Mouse (Mus musculus): ENCODE results near the gene Wtip. TPM values are rescaled to one million over a fixed set of nuclear protein-coding genes. Genes with fewer than 3 reads are reported as not detected.
"Not testable (repeated sequence)": the region's sequence is repeated elsewhere in the genome, so short reads cannot be mapped to it uniquely, and the experiment has no call there.

Gene Wtip
- polyA plus RNA-seq, 1 experiment, result not detected

DNA sequence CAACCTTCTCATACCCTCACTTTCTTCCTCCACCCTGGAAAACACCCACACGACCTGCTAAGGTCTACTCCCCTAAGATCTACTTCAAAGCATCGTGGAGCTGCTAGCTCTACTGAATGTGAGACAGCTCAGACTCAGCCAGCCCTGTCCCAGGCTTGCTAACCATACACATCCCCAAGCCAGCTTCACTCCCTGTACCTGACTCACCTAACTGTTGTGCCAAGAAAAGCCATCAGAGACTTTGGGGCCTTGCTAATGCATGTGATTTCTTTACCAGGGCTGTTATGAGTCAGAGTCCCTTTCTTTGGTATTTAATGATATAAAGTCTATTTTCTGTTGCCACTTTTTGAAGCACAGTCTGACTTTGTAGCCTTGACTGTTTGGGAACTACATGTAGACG is 1.9 kb downstream of the Wtip start:
- peaks cover 5% of the 10 kb centered on the region; the same call in 1 of the 2 replicates for H3K4me1 ChIP-seq (ENCODE audit: control insufficient read depth, insufficient read depth, low read length)
- H3K4me3 ChIP-seq (ENCODE audit: insufficient read depth, low read depth, low read length), result no peak overlapping the region
- no peak overlapping the region for H3K27ac ChIP-seq (ENCODE audit: insufficient read depth, low read depth, low read length)
- WGBS, result 45% methylated on average over 3 of the region's 3 CpGs
- TF ChIP-seq POLR2A (IDR thresholded peaks at IDR 0.05; ENCODE audit: insufficient read depth, low read depth, low read length) (no peak), CTCF (IDR thresholded peaks at IDR 0.05; ENCODE audit: insufficient read depth, low read depth, low read length) (no peak)

DNA sequence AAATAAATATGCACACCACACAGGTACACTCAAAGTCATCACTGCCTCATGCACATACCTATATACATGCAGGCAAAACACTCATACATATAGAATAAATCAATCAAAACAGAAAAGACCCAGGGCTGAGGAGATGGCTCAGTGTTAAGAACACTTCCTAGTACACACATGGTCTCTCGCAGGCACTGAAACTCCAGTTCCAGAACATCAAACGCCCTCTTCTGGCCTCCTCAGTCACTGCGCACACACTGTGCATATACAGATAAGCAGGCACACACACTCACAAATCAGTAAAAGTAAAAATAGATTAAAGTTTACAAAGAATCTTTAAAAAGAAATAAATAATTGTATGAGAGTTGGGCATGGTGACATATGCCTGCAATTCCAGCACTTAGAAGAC is 6.8 kb downstream of the Wtip start:
- peaks cover 7% of the 10 kb centered on the region; the same call in 1 of the 2 replicates for H3K4me1 ChIP-seq (ENCODE audit: control insufficient read depth, insufficient read depth, low read length)
- H3K27ac ChIP-seq (ENCODE audit: insufficient read depth, low read depth, low read length), result no peak overlapping the region
- no peak overlapping the region for H3K4me3 ChIP-seq (ENCODE audit: insufficient read depth, low read depth, low read length)
- TF ChIP-seq POLR2A (IDR thresholded peaks at IDR 0.05; ENCODE audit: insufficient read depth, low read depth, low read length) (no peak), CTCF (IDR thresholded peaks at IDR 0.05; ENCODE audit: insufficient read depth, low read depth, low read length) (no peak)
- WGBS, result 84% methylated on average over 3 of the region's 3 CpGs

DNA sequence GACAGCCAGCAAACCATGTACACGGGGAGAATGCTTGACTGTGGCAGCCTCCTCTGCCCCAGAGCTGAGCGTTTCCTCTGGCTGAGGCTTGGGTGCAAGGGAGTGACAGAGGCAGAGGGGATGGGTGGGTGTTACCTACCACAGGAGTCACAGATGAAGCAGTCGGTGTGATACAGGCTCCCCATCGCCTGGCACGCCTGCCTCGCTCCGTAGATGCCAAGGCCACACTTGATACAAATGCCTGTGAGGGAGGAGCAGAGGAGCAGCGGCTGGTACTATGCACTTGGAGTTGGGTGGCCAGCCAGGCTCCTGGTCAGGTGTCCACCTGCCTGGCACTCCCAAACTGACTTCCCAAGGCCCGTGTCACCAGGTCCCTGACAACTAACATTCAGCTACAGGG is 7.7 kb downstream of the Wtip start:
- H3K27ac ChIP-seq (ENCODE audit: insufficient read depth, low read depth, low read length), result no peak overlapping the region
- H3K4me3 ChIP-seq (ENCODE audit: insufficient read depth, low read depth, low read length), result no peak overlapping the region
- TF ChIP-seq CTCF (IDR thresholded peaks at IDR 0.05; ENCODE audit: insufficient read depth, low read depth, low read length) (no peak), POLR2A (IDR thresholded peaks at IDR 0.05; ENCODE audit: insufficient read depth, low read depth, low read length) (no peak)
- WGBS, result 77% methylated on average over 9 of the region's 9 CpGs
- H3K4me1 ChIP-seq (ENCODE audit: control insufficient read depth, insufficient read depth, low read length), result peaks cover 4% of the 10 kb centered on the region; the same call in 1 of the 2 replicates

DNA sequence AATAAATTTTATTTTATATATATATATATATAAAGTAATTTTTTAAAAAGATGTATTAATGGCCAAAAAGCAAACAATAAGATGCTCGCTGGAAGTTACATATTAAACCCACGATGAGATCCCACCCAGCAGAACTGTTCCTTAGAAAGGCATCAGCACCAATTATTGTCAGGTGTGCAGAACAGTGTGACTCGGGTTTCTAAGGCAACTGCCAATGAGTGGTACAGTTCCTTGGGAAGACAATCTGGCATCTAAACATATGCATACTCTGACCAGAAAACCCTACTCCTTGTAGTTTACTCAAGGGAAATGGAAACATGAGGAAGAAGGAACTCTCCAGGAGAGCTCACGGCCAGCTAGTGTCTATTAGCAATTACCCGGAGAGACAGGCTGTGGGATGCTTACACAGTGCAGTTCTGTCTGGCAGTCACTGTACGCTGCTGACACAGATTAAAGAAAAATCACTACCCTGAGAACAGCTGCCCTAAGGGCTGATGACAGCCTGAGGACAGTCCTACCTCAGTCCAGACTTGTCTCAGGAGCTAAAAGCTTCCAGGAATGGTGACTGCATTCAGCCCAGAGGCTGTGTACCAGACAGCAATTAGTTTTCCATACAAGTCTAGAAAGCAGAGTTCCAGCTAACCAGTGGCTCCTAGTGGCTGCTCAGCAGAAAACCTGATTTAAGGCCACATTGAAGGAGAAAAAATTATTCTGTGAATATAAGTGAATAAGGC is 9.9 kb downstream of the Wtip start:
- Histone ChIP-seq H3K27ac (ENCODE audit: insufficient read depth, low read depth, low read length) (no peak overlapping the region), H3K4me1 (ENCODE audit: control insufficient read depth, insufficient read depth, low read length) (peaks cover 6% of the 10 kb centered on the region; the same call in 1 of the 2 replicates), H3K4me3 (ENCODE audit: insufficient read depth, low read depth, low read length) (no peak overlapping the region)
- no peak for TF ChIP-seq CTCF (IDR thresholded peaks at IDR 0.05; ENCODE audit: insufficient read depth, low read depth, low read length)
- no peak for TF ChIP-seq POLR2A (IDR thresholded peaks at IDR 0.05; ENCODE audit: insufficient read depth, low read depth, low read length)
- 64% methylated on average over 6 of the region's 6 CpGs for WGBS

DNA sequence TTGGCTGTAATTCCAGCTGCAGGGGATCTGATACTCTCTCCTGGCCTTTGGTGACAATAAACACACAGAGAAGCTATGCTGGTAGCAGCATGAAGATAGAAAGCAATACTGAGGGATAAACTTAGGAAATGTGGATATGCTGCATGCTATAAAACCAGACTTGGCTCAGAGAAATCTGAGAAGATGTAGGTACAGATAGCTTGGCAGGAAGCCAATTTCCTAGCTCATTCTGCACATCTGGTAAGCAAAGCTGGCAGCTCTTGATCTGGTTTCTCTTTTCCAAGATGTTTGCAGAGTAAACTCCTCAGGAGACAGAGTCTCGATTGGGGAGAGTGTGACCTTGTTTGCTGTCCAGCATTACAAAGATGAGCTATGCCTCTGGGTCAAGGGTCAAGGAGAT is 12.4 kb downstream of the Wtip start:
- WGBS, result 26% methylated on average over 1 of the region's 1 CpGs
- H3K4me3 ChIP-seq (ENCODE audit: insufficient read depth, low read depth, low read length); H3K4me1 ChIP-seq (ENCODE audit: control insufficient read depth, insufficient read depth, low read length); H3K27ac ChIP-seq (ENCODE audit: insufficient read depth, low read depth, low read length): not testable (repeated sequence)

DNA sequence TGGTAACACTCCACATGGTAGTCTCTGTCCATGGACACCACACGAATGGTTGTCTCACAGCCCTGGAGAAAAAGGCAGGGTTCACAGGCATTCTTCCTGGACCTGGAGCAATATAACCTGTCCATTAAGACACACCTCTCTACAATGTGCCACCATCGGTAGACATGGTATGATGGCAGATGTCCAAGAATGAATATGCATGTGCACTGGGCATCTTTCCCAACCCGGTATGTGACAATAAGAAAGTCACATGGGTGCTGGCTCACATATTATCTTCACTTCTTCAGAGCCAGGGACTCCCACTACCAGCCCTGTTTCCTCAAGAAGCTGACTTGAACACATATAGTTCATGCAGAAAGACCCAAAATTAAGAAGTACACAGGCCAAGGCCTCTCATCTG is 16.5 kb downstream of the Wtip start:
- WGBS, result 45% methylated on average over 3 of the region's 3 CpGs
- H3K4me1 ChIP-seq (ENCODE audit: control insufficient read depth, insufficient read depth, low read length), result 0 out of 2 replicates have a peak, but pooled peaks cover 2% of the 10 kb centered on the region
- TF ChIP-seq POLR2A (IDR thresholded peaks at IDR 0.05; ENCODE audit: insufficient read depth, low read depth, low read length) (no peak), CTCF (IDR thresholded peaks at IDR 0.05; ENCODE audit: insufficient read depth, low read depth, low read length) (no peak)

DNA sequence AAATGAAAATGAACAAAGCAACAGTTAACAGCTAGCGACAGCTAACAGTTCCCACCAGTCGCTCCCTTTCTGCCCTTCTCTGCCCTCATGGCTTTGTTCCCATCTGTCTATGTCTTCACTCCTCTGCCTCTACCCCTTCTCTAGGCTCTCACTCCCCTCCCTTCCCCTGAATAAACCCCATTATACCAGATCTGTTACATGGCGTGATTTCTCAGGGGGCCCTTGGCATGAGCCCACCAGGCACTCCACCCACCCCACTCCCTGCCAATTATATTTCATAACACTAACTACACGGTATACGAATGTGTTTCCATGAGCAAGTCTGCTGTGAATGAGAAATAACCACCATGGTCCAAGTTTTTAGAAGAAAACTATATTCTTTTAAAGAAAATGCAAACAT is 23.9 kb downstream of the Wtip start:
- Histone ChIP-seq H3K4me3 (ENCODE audit: insufficient read depth, low read depth, low read length) (no peak overlapping the region), H3K4me1 (ENCODE audit: control insufficient read depth, insufficient read depth, low read length) (no peaks in the 10 kb centered on the region), H3K27ac (ENCODE audit: insufficient read depth, low read depth, low read length) (no peak overlapping the region)
- 47% methylated on average over 5 of the region's 5 CpGs for WGBS
- no peak for TF ChIP-seq POLR2A (IDR thresholded peaks at IDR 0.05; ENCODE audit: insufficient read depth, low read depth, low read length)
- TF ChIP-seq CTCF (IDR thresholded peaks at IDR 0.05; ENCODE audit: insufficient read depth, low read depth, low read length), result no peak

More for the DNA sequence above, 16.5 kb downstream of the Wtip start:
- Histone ChIP-seq H3K27ac (ENCODE audit: insufficient read depth, low read depth, low read length) (no peak overlapping the region), H3K4me3 (ENCODE audit: insufficient read depth, low read depth, low read length) (no peak overlapping the region)

DNA sequence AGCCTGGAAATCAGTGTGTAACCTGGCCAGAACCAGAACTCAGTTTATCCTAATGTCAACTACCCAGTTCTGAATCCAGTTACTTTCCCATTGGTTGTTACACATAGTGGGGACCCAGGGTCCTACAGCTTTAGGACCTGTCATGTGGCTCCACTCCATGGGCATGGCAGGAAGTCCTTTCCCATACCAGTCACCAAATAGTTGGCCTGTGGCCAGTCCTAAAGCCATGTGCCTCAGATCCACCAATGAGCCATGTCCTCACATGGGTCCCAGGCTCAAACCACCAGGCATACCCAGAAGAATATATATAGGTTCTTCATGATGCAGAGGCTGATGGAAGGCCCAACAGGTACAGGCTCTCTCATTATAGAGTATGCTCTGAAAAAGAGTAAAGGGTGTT is 31.8 kb downstream of the Wtip start:
- H3K4me3 ChIP-seq (ENCODE audit: insufficient read depth, low read depth, low read length), result no peak overlapping the region
- H3K4me1 ChIP-seq (ENCODE audit: control insufficient read depth, insufficient read depth, low read length), result no peaks in the 10 kb centered on the region
- no peak overlapping the region for H3K27ac ChIP-seq (ENCODE audit: insufficient read depth, low read depth, low read length)
- TF ChIP-seq POLR2A (IDR thresholded peaks at IDR 0.05; ENCODE audit: insufficient read depth, low read depth, low read length) (no peak), CTCF (IDR thresholded peaks at IDR 0.05; ENCODE audit: insufficient read depth, low read depth, low read length) (no peak)

DNA sequence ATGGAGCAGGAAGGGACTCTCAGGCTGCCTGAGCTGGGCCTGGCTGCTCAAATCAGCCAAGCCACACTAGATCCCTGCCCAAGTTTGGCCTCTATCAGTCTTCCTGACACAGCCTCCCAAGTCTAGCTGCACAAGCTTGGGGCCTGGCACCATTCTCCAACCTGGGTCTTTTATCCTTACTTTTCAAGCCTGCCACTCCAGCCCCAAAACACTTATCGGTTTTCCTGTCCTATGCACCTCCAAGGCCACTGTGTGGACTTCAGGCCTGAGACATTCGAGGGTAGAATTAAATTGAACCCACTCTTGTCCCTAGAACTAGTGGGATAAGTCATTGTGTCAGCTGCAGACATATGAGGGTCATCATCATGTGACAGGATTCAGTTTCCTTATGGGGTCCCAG is 33.1 kb downstream of the Wtip start:
- no peak overlapping the region for H3K27ac ChIP-seq (ENCODE audit: insufficient read depth, low read depth, low read length)
- no peaks in the 10 kb centered on the region for H3K4me1 ChIP-seq (ENCODE audit: control insufficient read depth, insufficient read depth, low read length)
- TF ChIP-seq POLR2A (IDR thresholded peaks at IDR 0.05; ENCODE audit: insufficient read depth, low read depth, low read length) (no peak), CTCF (IDR thresholded peaks at IDR 0.05; ENCODE audit: insufficient read depth, low read depth, low read length) (no peak)
- WGBS, result 74% methylated on average over 2 of the region's 2 CpGs
- H3K4me3 ChIP-seq (ENCODE audit: insufficient read depth, low read depth, low read length), result no peak overlapping the region

Data from olfactory bulb, adult 2 months (tissue).